Mouse (Mus musculus) embryonic facial prominence, embryonic 14.5 days (tissue): ENCODE data around the gene Slc25a26. TPM values are rescaled to one million over a fixed set of nuclear protein-coding genes. Genes with fewer than 3 reads are reported as not detected.

ENCODE experiments used
- ATAC-seq: fragments of 200-750 bp; cut with Nextera tagmentation; 2 replicates; pipeline ENCODE4 v1.8.0; 2017; ENCODE audit warnings: low read depth, moderate number of reproducible peaks, moderate TSS enrichment
- DNase-seq: peaks from one replicate; pipeline ENCODE4 v3.0.0-alpha.2; 2015; ENCODE audit warnings: low spot score
- H3K27ac ChIP-seq: fragments of 300-500 bp; sonication (generic); replicated peaks from 2 replicates; pipeline ENCODE4 v1.5.1; 2014; ENCODE audit warnings: low read depth, mild to moderate bottlenecking, low read length, moderate library complexity
- H3K27me3 ChIP-seq: fragments of 300-500 bp; sonication (generic); replicated peaks from 2 replicates; pipeline ENCODE4 v1.6.1; 2014; ENCODE audit warnings: low read length; ENCODE audit not compliant: control insufficient read depth, insufficient read depth
- H3K36me3 ChIP-seq: fragments of 300-500 bp; sonication (generic); 2 replicates; pipeline ENCODE4 v1.6.1; 2014; ENCODE audit warnings: low read length, mixed read lengths; ENCODE audit not compliant: control insufficient read depth, insufficient read depth
- H3K4me1 ChIP-seq: fragments of 300-500 bp; sonication (generic); 2 replicates; pipeline ENCODE4 v1.6.1; 2014; ENCODE audit warnings: antibody characterized with exemption, low read length; ENCODE audit not compliant: control insufficient read depth, insufficient read depth
- H3K4me2 ChIP-seq: fragments of 300-500 bp; sonication (generic); 2 replicates; pipeline ENCODE4 v1.6.1; 2014; ENCODE audit warnings: low read depth, mild to moderate bottlenecking, low read length, moderate library complexity, mixed read lengths
- H3K4me3 ChIP-seq: fragments of 300-500 bp; sonication (generic); 2 replicates; pipeline ENCODE4 v1.5.1; 2014; ENCODE audit warnings: low read depth, mild to moderate bottlenecking, low read length
- H3K9ac ChIP-seq: fragments of 300-500 bp; sonication (generic); 2 replicates; pipeline ENCODE4 v1.6.1; 2014; ENCODE audit warnings: low read depth, mild to moderate bottlenecking, low read length, moderate library complexity, mixed read lengths
- H3K9me3 ChIP-seq: fragments of 300-500 bp; sonication (generic); 2 replicates; pipeline ENCODE4 v1.6.1; 2016; ENCODE audit warnings: low read length; ENCODE audit not compliant: control insufficient read depth
- WGBS: fragments of 180-500 bp; shearing (Covaris S2); extraction: QIAGEN DNeasy Blood & Tissue Kit; methylation state at CpG from one replicate; pipeline ENCODE4 v1.1.7; 2014; 5-methylcytosine and 5-hydroxymethylcytosine counted together
- polyA plus RNA-seq: library from polyadenylated mRNA; unstranded; fragments of >200 nt; fragmentation: Nextera tagmentation; extraction: Ambion mirVana; gene quantifications from 2 replicates; pipeline ENCODE4 v1.2.1, GENCODE M21; 2014

Gene Slc25a26
- polyA plus RNA-seq, result 6.8 and 9.0 TPM in 2 replicates

- no peaks in the 10 kb centered on the region for H3K36me3 ChIP-seq
- DNase-seq, result peak; percentile 94
- H3K4me1 ChIP-seq, result peaks cover 7% of the 10 kb centered on the region
- peak within 1 kb of the TSS; percentile 71 for H3K9ac ChIP-seq
- H3K9me3 ChIP-seq, result no peaks in the 10 kb centered on the region
- no peak within 1 kb of the TSS; the same call in 1 of the 2 replicates for H3K27ac ChIP-seq
- H3K27me3 ChIP-seq, result no peaks in the 10 kb centered on the region
- WGBS, result 1% methylated on average over 30 of the region's 37 CpGs
- peak within 1 kb of the TSS; percentile 81 for H3K4me2 ChIP-seq
- peak; percentile 98 for ATAC-seq
- peak within 1 kb of the TSS; percentile 84 for H3K4me3 ChIP-seq
Measured at GRCm38 (mm10) chr6:94499897-94500623, at the start of gene Slc25a26. Gene Slc25a26 (plus strand): TSS chr6:94500331.

GRCm38 (mm10) chr6:94464037-94464891, 35.9 kb upstream of the Slc25a26 start:
- H3K4me2 ChIP-seq, result peak overlapping the region; percentile 39
- ATAC-seq, result peak; percentile 86
- no peaks in the 10 kb centered on the region for H3K27me3 ChIP-seq
- H3K27ac ChIP-seq, result no peak overlapping the region
- WGBS, result 9% methylated on average over 12 of the region's 12 CpGs
- DNase-seq, result peak; percentile 92
- no peaks in the 10 kb centered on the region for H3K9me3 ChIP-seq
- no peaks in the 10 kb centered on the region for H3K36me3 ChIP-seq
- no peak overlapping the region; the same call in 1 of the 2 replicates for H3K9ac ChIP-seq
- peak overlapping the region; percentile 7; the same call in 1 of the 2 replicates for H3K4me3 ChIP-seq
- H3K4me1 ChIP-seq, result no peaks in the 10 kb centered on the region

- ATAC-seq (no peak), DNase-seq (no peak)
- H3K4me1 ChIP-seq, result no peaks in the 10 kb centered on the region
- H3K4me3 ChIP-seq, result no peak overlapping the region
- WGBS, result 51% methylated on average over 5 of the region's 5 CpGs
- no peak overlapping the region for H3K4me2 ChIP-seq
- no peaks in the 10 kb centered on the region for H3K27me3 ChIP-seq
- no peaks in the 10 kb centered on the region for H3K9me3 ChIP-seq
- no peaks in the 10 kb centered on the region for H3K36me3 ChIP-seq
- no peak overlapping the region for H3K27ac ChIP-seq
- H3K9ac ChIP-seq, result no peak overlapping the region
Measured at GRCm38 (mm10) chr6:94466508-94467205, 33.5 kb upstream of the Slc25a26 start.

DNA sequence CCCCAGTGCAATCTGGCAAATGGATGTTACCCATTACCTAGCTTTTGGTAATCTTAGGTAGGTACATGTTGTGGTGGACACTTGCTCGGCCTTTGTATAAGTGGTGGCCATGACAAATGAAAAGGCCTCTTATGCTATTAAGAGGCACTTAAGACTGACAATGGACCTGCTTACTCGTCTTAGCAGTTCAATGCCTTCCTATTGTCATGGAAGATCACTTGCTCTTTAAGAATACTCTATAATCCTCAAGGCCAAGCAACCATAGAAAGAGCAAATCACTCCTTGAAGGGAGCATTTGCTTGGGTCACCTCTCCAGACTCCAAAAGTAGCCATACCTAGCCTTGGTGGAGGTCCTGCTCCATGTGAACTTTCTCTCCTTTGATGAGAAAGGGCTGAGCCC, 7.4 kb upstream of the Slc25a26 start:
- ATAC-seq, result no peak
- 59% methylated on average over 2 of the region's 2 CpGs for WGBS
- DNase-seq, result no peak
- Histone ChIP-seq H3K9me3 (no peaks in the 10 kb centered on the region), H3K4me1 (no peaks in the 10 kb centered on the region), H3K27ac (no peak overlapping the region), H3K36me3 (no peaks in the 10 kb centered on the region), H3K4me3 (no peak overlapping the region), H3K27me3 (no peaks in the 10 kb centered on the region), H3K4me2 (no peak overlapping the region), H3K9ac (no peak overlapping the region)

- H3K27ac ChIP-seq, result no peak overlapping the region
- no peak overlapping the region for H3K4me3 ChIP-seq
- H3K27me3 ChIP-seq, result no peaks in the 10 kb centered on the region
- H3K9me3 ChIP-seq, result no peaks in the 10 kb centered on the region
- no peak overlapping the region for H3K4me2 ChIP-seq
- ATAC-seq, result no peak
- DNase-seq, result no peak
- 40% methylated on average over 6 of the region's 6 CpGs for WGBS
- no peak overlapping the region for H3K9ac ChIP-seq
- H3K4me1 ChIP-seq, result peaks cover 7% of the 10 kb centered on the region
- H3K36me3 ChIP-seq, result no peaks in the 10 kb centered on the region
Measured at GRCm38 (mm10) chr6:94503963-94504362, 3.8 kb downstream of the Slc25a26 start.

- no peaks in the 10 kb centered on the region for H3K9me3 ChIP-seq
- ATAC-seq (no peak), DNase-seq (no peak)
- no peak overlapping the region for H3K9ac ChIP-seq
- no peaks in the 10 kb centered on the region for H3K4me1 ChIP-seq
- H3K27ac ChIP-seq, result no peak overlapping the region
- no peak overlapping the region for H3K4me3 ChIP-seq
- WGBS, result 78% methylated on average over 6 of the region's 6 CpGs
- no peaks in the 10 kb centered on the region for H3K36me3 ChIP-seq
- H3K4me2 ChIP-seq, result no peak overlapping the region
- H3K27me3 ChIP-seq, result no peaks in the 10 kb centered on the region
Measured at GRCm38 (mm10) chr6:94507921-94508320, 7.8 kb downstream of the Slc25a26 start.

GRCm38 (mm10) chr6:94508807-94509206, 8.7 kb downstream of the Slc25a26 start:
- no peak overlapping the region for H3K9ac ChIP-seq
- ATAC-seq (no peak), DNase-seq (no peak)
- H3K27ac ChIP-seq, result no peak overlapping the region
- no peaks in the 10 kb centered on the region for H3K36me3 ChIP-seq
- no peaks in the 10 kb centered on the region for H3K9me3 ChIP-seq
- no peak overlapping the region for H3K4me3 ChIP-seq
- no peaks in the 10 kb centered on the region for H3K4me1 ChIP-seq
- H3K27me3 ChIP-seq, result no peaks in the 10 kb centered on the region
- WGBS, result 73% methylated on average over 2 of the region's 2 CpGs
- no peak overlapping the region for H3K4me2 ChIP-seq

- H3K36me3 ChIP-seq, result no peaks in the 10 kb centered on the region
- H3K27ac ChIP-seq, result no peak overlapping the region
- no peak overlapping the region for H3K9ac ChIP-seq
- no peaks in the 10 kb centered on the region for H3K4me1 ChIP-seq
- no peak overlapping the region for H3K4me2 ChIP-seq
- ATAC-seq, result no peak
- WGBS, result 82% methylated on average over 6 of the region's 6 CpGs
- no peaks in the 10 kb centered on the region for H3K27me3 ChIP-seq
- no peak overlapping the region for H3K4me3 ChIP-seq
- DNase-seq, result no peak
- no peaks in the 10 kb centered on the region for H3K9me3 ChIP-seq
Measured at GRCm38 (mm10) chr6:94509220-94509619, 9.1 kb downstream of the Slc25a26 start.
